Comparison of ENCODE assay signal across 8 mouse cellular contexts in genomic region chr7:131409321-131409987, GRCm38 (mm10). TPM values are rescaled to one million over a fixed set of nuclear protein-coding genes. Genes with fewer than 3 reads are reported as not detected.
DNase-seq lines count a peak whose midpoint lies in the region; ATAC-seq and TF ChIP-seq lines count a peak whose summit lies in the region.

No protein-coding gene starts in this region.

- peak; percentile 61 for DNase-seq in 3T3-L1 (ENCODE audit: low read depth, low spot score)
- DNase-seq in embryonic facial prominence, embryonic 10.5 days (ENCODE audit: low spot score): peak; percentile 12
- DNase-seq in hindbrain, embryonic 14.5 days (ENCODE audit: low spot score): no peak
- no peak for DNase-seq in right cerebral cortex, postnatal 14 days
- no peak for DNase-seq in spleen, postnatal 14 days (ENCODE audit: low spot score in 2 of 2)

- 0 out of 2 replicates have a peak, but pooled peaks have one; percentile 15 for ATAC-seq in hindbrain, embryonic 14.5 days (ENCODE audit: low FRiP score)
- ATAC-seq in lung, embryonic 16.5 days (ENCODE audit: low read depth): no peak
- no peak for ATAC-seq in monocyte, adult 5-6 weeks (replicated peaks; ENCODE audit: insufficient number of reproducible peaks, low FRiP score, low TSS enrichment, poor library complexity, severe bottlenecking)

- H3K4me3 ChIP-seq in C2C12 (ENCODE audit: insufficient read depth, poor library complexity, severe bottlenecking): peak overlapping the region; percentile 85
- H3K4me3 ChIP-seq in embryonic facial prominence, embryonic 10.5 days: peak overlapping the region; percentile 99
- peak overlapping the region; percentile 90 for H3K4me3 ChIP-seq in hindbrain, embryonic 14.5 days (replicated peaks; ENCODE audit: low read length)
- H3K4me3 ChIP-seq in lung, embryonic 16.5 days (ENCODE audit: low read length): peak overlapping the region; percentile 98

- H3ac ChIP-seq in C2C12 (ENCODE audit: control insufficient read depth, insufficient read length, low read depth): peak overlapping the region; percentile 72

- no peaks in the 10 kb centered on the region for H3K36me3 ChIP-seq in C2C12 (ENCODE audit: control insufficient read depth, insufficient read depth)
- H3K36me3 ChIP-seq in embryonic facial prominence, embryonic 10.5 days (replicated peaks): peaks cover 10% of the 10 kb centered on the region; the same call in 1 of the 2 replicates
- no peaks in the 10 kb centered on the region; the same call in 1 of the 2 replicates for H3K36me3 ChIP-seq in hindbrain, embryonic 14.5 days (replicated peaks; ENCODE audit: control insufficient read depth, insufficient read depth)
- no peaks in the 10 kb centered on the region for H3K36me3 ChIP-seq in lung, embryonic 16.5 days (ENCODE audit: control insufficient read depth, insufficient read depth, low read length)

- H3K4me1 ChIP-seq in embryonic facial prominence, embryonic 10.5 days: peaks cover 18% of the 10 kb centered on the region
- H3K4me1 ChIP-seq in hindbrain, embryonic 14.5 days (replicated peaks; ENCODE audit: control insufficient read depth, insufficient read depth, low read length): peaks cover 28% of the 10 kb centered on the region
- H3K4me1 ChIP-seq in lung, embryonic 16.5 days (replicated peaks; ENCODE audit: control insufficient read depth, insufficient read depth, low read length): peaks cover 17% of the 10 kb centered on the region

- H3K79me3 ChIP-seq in C2C12 (ENCODE audit: low read depth): peaks cover 29% of the 10 kb centered on the region

- peaks cover 42% of the 10 kb centered on the region for H3K79me2 ChIP-seq in C2C12 (ENCODE audit: control insufficient read depth, insufficient read depth)

- TF ChIP-seq CTCF in C2C12 (IDR thresholded peaks at IDR 0.05; ENCODE audit: control insufficient read depth, insufficient read depth, insufficient read length): no peak

- H3K27me3 ChIP-seq in C2C12 (ENCODE audit: control insufficient read depth, insufficient read depth, insufficient read length): no peaks in the 10 kb centered on the region
- H3K27me3 ChIP-seq in embryonic facial prominence, embryonic 10.5 days (replicated peaks; ENCODE audit: low read depth, poor library complexity, severe bottlenecking): no peaks in the 10 kb centered on the region
- H3K27me3 ChIP-seq in hindbrain, embryonic 14.5 days (ENCODE audit: control insufficient read depth, insufficient read depth, low read length): no peaks in the 10 kb centered on the region
- H3K27me3 ChIP-seq in lung, embryonic 16.5 days (ENCODE audit: control insufficient read depth, insufficient read depth, low read depth, low read length): no peaks in the 10 kb centered on the region

- peak overlapping the region; percentile 61 for H3K4me2 ChIP-seq in hindbrain, embryonic 14.5 days (replicated peaks)
- H3K4me2 ChIP-seq in lung, embryonic 16.5 days (ENCODE audit: low read depth, low read length): peak overlapping the region; percentile 83

- peak overlapping the region; percentile 95 for H3K27ac ChIP-seq in embryonic facial prominence, embryonic 10.5 days (replicated peaks)
- H3K27ac ChIP-seq in hindbrain, embryonic 14.5 days: no peak overlapping the region
- H3K27ac ChIP-seq in lung, embryonic 16.5 days (ENCODE audit: low read length): no peak overlapping the region

- H3K9ac ChIP-seq in hindbrain, embryonic 14.5 days: peak overlapping the region; percentile 90
- H3K9ac ChIP-seq in lung, embryonic 16.5 days (ENCODE audit: low read length): peak overlapping the region; percentile 98

- 9% methylated on average over 16 of the region's 16 CpGs for WGBS in embryonic facial prominence, embryonic 10.5 days
- 8% methylated on average over 16 of the region's 16 CpGs for WGBS in hindbrain, embryonic 14.5 days
- 3% methylated on average over 16 of the region's 16 CpGs for WGBS in lung, embryonic 16.5 days

- H3K9me3 ChIP-seq in embryonic facial prominence, embryonic 10.5 days: no peaks in the 10 kb centered on the region
- no peaks in the 10 kb centered on the region for H3K9me3 ChIP-seq in hindbrain, embryonic 14.5 days (ENCODE audit: control insufficient read depth, low read length)
- no peaks in the 10 kb centered on the region for H3K9me3 ChIP-seq in lung, embryonic 16.5 days (ENCODE audit: control insufficient read depth, low read length)

TF ChIP-seq in C2C12, 6 proteins besides CTCF, POLR2A, EP300 and RAD21:
- TF ChIP-seq CEBPB (IDR thresholded peaks at IDR 0.05; ENCODE audit: low read depth) (no peak), MYOD1 (IDR thresholded peaks at IDR 0.05; ENCODE audit: control insufficient read depth, insufficient read length, low read depth) (no peak), USF1 (IDR thresholded peaks at IDR 0.05; ENCODE audit: low read depth) (no peak), MYOG (IDR thresholded peaks at IDR 0.05; ENCODE audit: control insufficient read depth, extremely low read depth, insufficient read length) (no peak), MAX (IDR thresholded peaks at IDR 0.05) (no peak), FOSL1 (IDR thresholded peaks at IDR 0.05; ENCODE audit: insufficient read depth, low read length, poor library complexity, severe bottlenecking) (no peak)

RNA-seq across cellular contexts. Expression of gene Ikzf5, which starts 0.9 kb away (rescaled TPM):
- 4.2 TPM for polyA plus RNA-seq in C2C12 (2012; fragmentation: generic; extraction: Trizol)
- polyA plus RNA-seq in embryonic facial prominence, embryonic 10.5 days (2016; fragmentation: Nextera tagmentation; extraction: Ambion mirVana): 17.3 and 18.1 TPM in 2 replicates
- 15.7 and 18.0 TPM in 2 replicates for polyA plus RNA-seq in hindbrain, embryonic 14.5 days (2014; fragmentation: Nextera tagmentation; extraction: Ambion mirVana)
- 13.5 and 16.9 TPM in 2 replicates for polyA plus RNA-seq in lung, embryonic 16.5 days (2015; fragmentation: Nextera tagmentation; extraction: Ambion mirVana)
- 28.0 to 29.4 TPM (median 29.1 TPM) in 3 replicates for total RNA-seq in monocyte, adult 5-6 weeks (2017)

RNA-seq across cellular contexts. Expression of gene Acadsb, which starts 0.9 kb away (rescaled TPM):
- 3.5 TPM for polyA plus RNA-seq in C2C12 (2012; fragmentation: generic; extraction: Trizol)
- polyA plus RNA-seq in embryonic facial prominence, embryonic 10.5 days (2016; fragmentation: Nextera tagmentation; extraction: Ambion mirVana): 59.5 and 67.4 TPM in 2 replicates
- polyA plus RNA-seq in hindbrain, embryonic 14.5 days (2014; fragmentation: Nextera tagmentation; extraction: Ambion mirVana): 91.3 and 101 TPM in 2 replicates
- polyA plus RNA-seq in lung, embryonic 16.5 days (2015; fragmentation: Nextera tagmentation; extraction: Ambion mirVana): 198 and 207 TPM in 2 replicates
- total RNA-seq in monocyte, adult 5-6 weeks (2017): 29.1 to 49.0 TPM (median 36.2 TPM) in 3 replicates

RNA-seq across cellular contexts. Expression of gene Pstk, which starts 38.5 kb away (rescaled TPM):
- polyA plus RNA-seq in C2C12 (2012; fragmentation: generic; extraction: Trizol): 26.7 TPM
- 71.4 and 75.2 TPM in 2 replicates for polyA plus RNA-seq in embryonic facial prominence, embryonic 10.5 days (2016; fragmentation: Nextera tagmentation; extraction: Ambion mirVana)
- polyA plus RNA-seq in hindbrain, embryonic 14.5 days (2014; fragmentation: Nextera tagmentation; extraction: Ambion mirVana): 42.5 and 50.1 TPM in 2 replicates
- polyA plus RNA-seq in lung, embryonic 16.5 days (2015; fragmentation: Nextera tagmentation; extraction: Ambion mirVana): 57.8 and 61.4 TPM in 2 replicates
- 18.9 to 36.5 TPM (median 23.7 TPM) in 3 replicates for total RNA-seq in monocyte, adult 5-6 weeks (2017)

RNA-seq across cellular contexts. Expression of gene 2310057M21Rik, which starts 46.9 kb away (rescaled TPM):
- polyA plus RNA-seq in C2C12 (2012; fragmentation: generic; extraction: Trizol): 12.3 TPM
- 20.8 and 23.9 TPM in 2 replicates for polyA plus RNA-seq in embryonic facial prominence, embryonic 10.5 days (2016; fragmentation: Nextera tagmentation; extraction: Ambion mirVana)
- 30.0 and 30.6 TPM in 2 replicates for polyA plus RNA-seq in hindbrain, embryonic 14.5 days (2014; fragmentation: Nextera tagmentation; extraction: Ambion mirVana)
- 19.6 and 21.3 TPM in 2 replicates for polyA plus RNA-seq in lung, embryonic 16.5 days (2015; fragmentation: Nextera tagmentation; extraction: Ambion mirVana)
- total RNA-seq in monocyte, adult 5-6 weeks (2017): 2.8 to 6.2 TPM (median 3.2 TPM) in 3 replicates

Comparison
In these comparisons a context has a peak if more than half of its experiments do, and no peak if none do; other contexts are left out.
1. DNase-seq: peak in 3T3-L1 (single experiment) and embryonic facial prominence, embryonic 10.5 days (single experiment); none in hindbrain, embryonic 14.5 days (single experiment), right cerebral cortex, postnatal 14 days (single experiment) and spleen, postnatal 14 days (0 of 2).
2. RNA of gene Acadsb, which starts 0.9 kb away (polyA plus RNA-seq): 198 to 207 TPM in lung, embryonic 16.5 days, 91.3 to 101 TPM in hindbrain, embryonic 14.5 days and 59.5 to 67.4 TPM in embryonic facial prominence, embryonic 10.5 days; 3.5 TPM in C2C12 (single experiment); every median in the first group is over 10 times any median in the second.
3. Peak in every context shown above with its lines, with median percentiles within 50 percentile points of each other: H3K4me3 ChIP-seq.